Mouse (Mus musculus): ENCODE data around the gene Net1.
A peak's percentile ranks its signal among the peaks of the same experiment; 100 is the strongest.
"Not testable (repeated sequence)": the region's sequence is repeated elsewhere in the genome, so short reads cannot be mapped to it uniquely, and the experiment has no call there.

The Net1 gene

GRCm38 (mm10) chr13:3917571-3918311 lies at the start of gene Net1, which contains the start of gene Tubal3:
Gene Net1 (minus strand): TSS chr13:3918220.
Gene Tubal3 (plus strand): TSS chr13:3918274.
- DNase-seq (ENCODE audit: low read depth, low spot score): peak; percentile 76

GRCm38 (mm10) chr13:3951198-3951914 lies 33.3 kb upstream of the Net1 start:
- DNase-seq (ENCODE audit: low read depth, low spot score): no peak

GRCm38 (mm10) chr13:3949477-3949876 lies 31.5 kb upstream of the Net1 start:
- no peak for DNase-seq (ENCODE audit: low read depth, low spot score)

GRCm38 (mm10) chr13:3947267-3947666 lies 29.2 kb upstream of the Net1 start:
- no peak for DNase-seq (ENCODE audit: low read depth, low spot score)

- DNase-seq (ENCODE audit: low read depth, low spot score): no peak
Measured at GRCm38 (mm10) chr13:3945249-3945648, 27.2 kb upstream of the Net1 start, which contains the start of gene Ucn3. Gene Ucn3 (minus strand): TSS chr13:3945349.

- no peak for DNase-seq (ENCODE audit: low read depth, low spot score)
Measured at GRCm38 (mm10) chr13:3944699-3945098, 26.7 kb upstream of the Net1 start.

- no peak for DNase-seq (ENCODE audit: low read depth, low spot score)
Measured at GRCm38 (mm10) chr13:3926046-3926445, 8.0 kb upstream of the Net1 start.

GRCm38 (mm10) chr13:3925632-3926031 lies 7.6 kb upstream of the Net1 start:
- no peak for DNase-seq (ENCODE audit: low read depth, low spot score)

GRCm38 (mm10) chr13:3924483-3924882 lies 6.5 kb upstream of the Net1 start:
- DNase-seq (ENCODE audit: low read depth, low spot score): no peak

- DNase-seq (ENCODE audit: low read depth, low spot score): no peak
Measured at GRCm38 (mm10) chr13:3913504-3913903, 4.5 kb downstream of the Net1 start.

GRCm38 (mm10) chr13:3910356-3910755 lies 7.7 kb downstream of the Net1 start:
- no peak for DNase-seq (ENCODE audit: low read depth, low spot score)

- DNase-seq (ENCODE audit: low read depth, low spot score): no peak
Measured at GRCm38 (mm10) chr13:3908262-3908661, 9.8 kb downstream of the Net1 start.

GRCm38 (mm10) chr13:3907151-3907696 lies 10.8 kb downstream of the Net1 start:
- DNase-seq (ENCODE audit: low read depth, low spot score): no peak

GRCm38 (mm10) chr13:3899301-3899700 lies 18.7 kb downstream of the Net1 start:
- no peak for DNase-seq (ENCODE audit: low read depth, low spot score)

GRCm38 (mm10) chr13:3898202-3898601 lies 19.8 kb downstream of the Net1 start:
- not testable (repeated sequence) for DNase-seq (ENCODE audit: low read depth, low spot score)

- peak; percentile 65 for DNase-seq (ENCODE audit: low read depth, low spot score)
Measured at GRCm38 (mm10) chr13:3896913-3897312, 21.1 kb downstream of the Net1 start.

- DNase-seq (ENCODE audit: low read depth, low spot score): no peak
Measured at GRCm38 (mm10) chr13:3896032-3896431, 22.0 kb downstream of the Net1 start.

- peak; percentile 16 for DNase-seq (ENCODE audit: low read depth, low spot score)
Measured at GRCm38 (mm10) chr13:3895397-3895980, 22.5 kb downstream of the Net1 start.

GRCm38 (mm10) chr13:3894549-3894948 lies 23.5 kb downstream of the Net1 start:
- no peak for DNase-seq (ENCODE audit: low read depth, low spot score)

- peak; percentile 83 for DNase-seq (ENCODE audit: low read depth, low spot score)
Measured at GRCm38 (mm10) chr13:3893126-3893734, 24.8 kb downstream of the Net1 start.

GRCm38 (mm10) chr13:3892601-3893000 lies 25.4 kb downstream of the Net1 start:
- no peak for DNase-seq (ENCODE audit: low read depth, low spot score)
